ENCODE assay signal across 8 mouse cellular contexts in genomic region chr2:33160326-33160973, GRCm38 (mm10). TPM values are rescaled to one million over a fixed set of nuclear protein-coding genes. Genes with fewer than 3 reads are reported as not detected.
DNase-seq lines count a peak whose midpoint lies in the region; TF ChIP-seq lines count a peak whose summit lies in the region.

No protein-coding gene starts in this region.

- peak; percentile 39 for DNase-seq in ovary, adult 18-20 months (ENCODE audit: low spot score)
- no peak for DNase-seq in ovary, postnatal 10 days (ENCODE audit: low spot score)
- DNase-seq in heart, adult 18-20 months: peak; percentile 83 to 86
- DNase-seq in kidney, adult 8-10 months: peak; percentile 44 to 60
- no peak for DNase-seq in liver
- no peak for DNase-seq in cerebellum, adult 11 months
- DNase-seq in thymus, postnatal 0 days (ENCODE audit: low spot score): no peak

- H3K4me1 ChIP-seq in small intestine, adult 2 months (ENCODE audit: control insufficient read depth, insufficient read depth, insufficient read length, low read length): peaks cover 9% of the 10 kb centered on the region

- no peak for TF ChIP-seq CTCF in small intestine, adult 2 months (IDR thresholded peaks at IDR 0.05; ENCODE audit: extremely low read depth, insufficient read length, insufficient replicate concordance, low read depth, low read length)

- WGBS in small intestine, adult 2 months: 69% methylated on average over 12 of the region's 12 CpGs

- 0 out of 2 replicates have a peak overlapping the region, but pooled peaks have one; percentile 43 for H3K27ac ChIP-seq in small intestine, adult 2 months (ENCODE audit: insufficient read depth, low read depth, low read length)

- TF ChIP-seq POLR2A in small intestine, adult 2 months (IDR thresholded peaks at IDR 0.05; ENCODE audit: low read depth, low read length): no peak

- H3K27me3 ChIP-seq in small intestine, adult 2 months (ENCODE audit: control insufficient read depth, insufficient read depth, low read length): no peaks in the 10 kb centered on the region

- 0 out of 2 replicates have a peak, but pooled peaks cover 5% of the 10 kb centered on the region for H3K36me3 ChIP-seq in small intestine, adult 2 months (ENCODE audit: control insufficient read depth, insufficient read depth, low read length)

- H3K4me3 ChIP-seq in small intestine, adult 2 months (ENCODE audit: low read depth, low read length): no peak overlapping the region

RNA-seq across cellular contexts. Expression of gene Garnl3, which starts 29.0 kb away (rescaled TPM):
- 1 to 10 TPM; 2.2 to 2.6 TPM for total RNA-seq in heart, adult 18-20 months (2021)
- polyA plus RNA-seq in small intestine, adult 2 months (2012; rRNA removed): 1.3 and 2.0 TPM in 2 replicates
- polyA plus RNA-seq in thymus, postnatal 0 days (2015; fragmentation: Nextera tagmentation; extraction: Ambion mirVana): 0.81 and 1.0 TPM in 2 replicates

RNA-seq across cellular contexts. Expression of gene Angptl2, which starts 55.4 kb away (rescaled TPM):
- total RNA-seq in heart, adult 18-20 months (2021): 10 to 100 TPM; 38.7 to 43.8 TPM
- polyA plus RNA-seq in small intestine, adult 2 months (2012; rRNA removed): 18.9 and 20.7 TPM in 2 replicates
- 29.8 and 34.7 TPM in 2 replicates for polyA plus RNA-seq in thymus, postnatal 0 days (2015; fragmentation: Nextera tagmentation; extraction: Ambion mirVana)

Comparison
In these comparisons a context has a peak if more than half of its experiments do, and no peak if none do; other contexts are left out.
1. DNase-seq: peak in ovary, adult 18-20 months (single experiment), heart, adult 18-20 months (2 of 2) and kidney, adult 8-10 months (2 of 2); none in ovary, postnatal 10 days (single experiment), liver (single experiment), cerebellum, adult 11 months (single experiment) and thymus, postnatal 0 days (single experiment).